Mouse (Mus musculus) kidney, adult 2 months (tissue): ENCODE results near the gene Cbfb. TPM values are rescaled to one million over a fixed set of nuclear protein-coding genes. Genes with fewer than 3 reads are reported as not detected.
A peak's percentile ranks its signal among the peaks of the same experiment; 100 is the strongest.

Experiments used
- DNase-seq: peaks from one replicate; pipeline ENCODE4 v3.0.0; 2021
- H3K27ac ChIP-seq: fragments of 200-500 bp; 2 replicates; pipeline ENCODE4 v1.5.1; 2012; ENCODE audit warnings: low read depth, low read length, control low read depth, inconsistent platforms; ENCODE audit not compliant: insufficient read depth
- H3K27me3 ChIP-seq: fragments of 200-500 bp; replicated peaks from 2 replicates; pipeline ENCODE4 v1.6.1; 2012; ENCODE audit warnings: mild to moderate bottlenecking, moderate library complexity, low read length, inconsistent platforms; ENCODE audit not compliant: control insufficient read depth, insufficient read depth
- H3K36me3 ChIP-seq: fragments of 200-500 bp; 2 replicates; pipeline ENCODE4 v1.6.1; 2012; ENCODE audit warnings: mild to moderate bottlenecking, moderate library complexity, low read length, inconsistent platforms; ENCODE audit not compliant: control insufficient read depth, insufficient read depth
- H3K4me1 ChIP-seq: fragments of 200-500 bp; 2 replicates; pipeline ENCODE4 v1.6.1; 2011; ENCODE audit warnings: low read length; ENCODE audit not compliant: control insufficient read depth, insufficient read depth
- H3K4me3 ChIP-seq: fragments of 200-500 bp; 2 replicates; pipeline ENCODE4 v1.5.1; 2011; ENCODE audit warnings: mild to moderate bottlenecking, low read depth, low read length, control low read depth; ENCODE audit not compliant: insufficient read depth
- CTCF ChIP-seq: fragments of 200-500 bp; conservative IDR thresholded peaks from 2 replicates; pipeline ENCODE4 v1.5.1; 2011; ENCODE audit warnings: low read depth, mild to moderate bottlenecking, control low read depth, low read length, moderate library complexity, mixed read lengths; ENCODE audit not compliant: insufficient read depth, insufficient read length
- POLR2A ChIP-seq: fragments of 200-500 bp; IDR thresholded peaks from one replicate; pipeline ENCODE4 v1.6.1; 2011; ENCODE audit warnings: low read depth, low read length, control low read depth
- WGBS: fragments of 180-500 bp; shearing (Covaris S2); methylation state at CpG from one replicate; pipeline ENCODE4 v1.1.7; 2018; 5-methylcytosine and 5-hydroxymethylcytosine counted together
- polyA plus RNA-seq: library from polyadenylated mRNA; depleted of rRNA; stranded (reverse); fragments of >200 nt; gene quantifications from 2 replicates; pipeline ENCODE4 v1.2.3, GENCODE M21; 2012

Gene Cbfb
- polyA plus RNA-seq, 1 experiment = 6.1 TPM

GRCm38 (mm10) chr8:105258911-105259720 is 88.6 kb downstream of the Cbfb start:
- peak overlapping the region; percentile 34; the same call in 1 of the 2 replicates for H3K4me3 ChIP-seq
- H3K27ac ChIP-seq = no peak overlapping the region
- no peaks in the 10 kb centered on the region for H3K27me3 ChIP-seq
- 36% methylated on average over 55 of the region's 55 CpGs for WGBS
- H3K36me3 ChIP-seq = no peaks in the 10 kb centered on the region
- no peak for TF ChIP-seq POLR2A
- no peak for TF ChIP-seq CTCF
- peaks cover 3% of the 10 kb centered on the region; the same call in 1 of the 2 replicates for H3K4me1 ChIP-seq
- no peak for DNase-seq

- Histone ChIP-seq H3K36me3 (no peaks in the 10 kb centered on the region), H3K4me1 (peaks cover 3% of the 10 kb centered on the region; the same call in 1 of the 2 replicates), H3K4me3 (peak overlapping the region; percentile 34; the same call in 1 of the 2 replicates), H3K27ac (no peak overlapping the region), H3K27me3 (no peaks in the 10 kb centered on the region)
- 8% methylated on average over 30 of the region's 30 CpGs for WGBS
- no peak for TF ChIP-seq POLR2A
- peak; percentile 88 for TF ChIP-seq CTCF
- peak; percentile 69 for DNase-seq
Observed at GRCm38 (mm10) chr8:105259721-105260320, 89.3 kb downstream of the Cbfb start.

GRCm38 (mm10) chr8:105260371-105261099 is 90.1 kb downstream of the Cbfb start:
- no peaks in the 10 kb centered on the region for H3K36me3 ChIP-seq
- H3K27me3 ChIP-seq = no peaks in the 10 kb centered on the region
- H3K4me3 ChIP-seq = no peak overlapping the region
- DNase-seq = no peak
- H3K4me1 ChIP-seq = peaks cover 3% of the 10 kb centered on the region; the same call in 1 of the 2 replicates
- WGBS = 83% methylated on average over 7 of the region's 7 CpGs
- no peak overlapping the region for H3K27ac ChIP-seq
- TF ChIP-seq POLR2A = no peak
- no peak for TF ChIP-seq CTCF

- Histone ChIP-seq H3K4me3 (no peak overlapping the region), H3K36me3 (no peaks in the 10 kb centered on the region), H3K27ac (no peak overlapping the region), H3K4me1 (peaks cover 3% of the 10 kb centered on the region; the same call in 1 of the 2 replicates), H3K27me3 (no peaks in the 10 kb centered on the region)
- DNase-seq = no peak
- WGBS = 93% methylated on average over 12 of the region's 12 CpGs
- TF ChIP-seq POLR2A (no peak), CTCF (no peak)
Observed at GRCm38 (mm10) chr8:105261326-105261980, 91.0 kb downstream of the Cbfb start.

- Histone ChIP-seq H3K36me3 (peaks cover 1% of the 10 kb centered on the region), H3K4me3 (no peak overlapping the region), H3K27me3 (no peaks in the 10 kb centered on the region), H3K27ac (no peak overlapping the region), H3K4me1 (peaks cover 3% of the 10 kb centered on the region; the same call in 1 of the 2 replicates)
- no peak for TF ChIP-seq CTCF
- no peak for TF ChIP-seq POLR2A
- 50% methylated on average over 16 of the region's 16 CpGs for WGBS
- no peak for DNase-seq
Observed at GRCm38 (mm10) chr8:105263244-105263912, 92.9 kb downstream of the Cbfb start.

- DNase-seq = peak; percentile 84
- peak within 1 kb of the TSS; percentile 99 for H3K4me3 ChIP-seq
- peak within 1 kb of the TSS; percentile 26; the same call in 1 of the 2 replicates for H3K27ac ChIP-seq
- TF ChIP-seq POLR2A (peak; percentile 54), CTCF (no peak)
- H3K36me3 ChIP-seq = peaks cover 1% of the 10 kb centered on the region
- peaks cover 5% of the 10 kb centered on the region; the same call in 1 of the 2 replicates for H3K4me1 ChIP-seq
- no peaks in the 10 kb centered on the region for H3K27me3 ChIP-seq
- 1% methylated on average over 54 of the region's 54 CpGs for WGBS
Observed at GRCm38 (mm10) chr8:105264024-105264982, 93.8 kb downstream of the Cbfb start, which contains the start of the genes Tradd and Fbxl8. TSS of gene Tradd (minus strand) at chr8:105264609. TSS of gene Fbxl8 (plus strand) at chr8:105264648.
